Mouse (Mus musculus) megakaryocyte, embryonic 14.5 days (primary cell): ENCODE data around the gene Ick.

Experiments used
- FLI1 ChIP-seq: IDR thresholded peaks from 2 replicates; pipeline ENCODE4 v1.6.1; 2012; ENCODE audit warnings: low read length, inconsistent platforms, mixed read lengths
- GATA1 ChIP-seq: IDR thresholded peaks from 3 replicates; pipeline ENCODE4 v1.6.1; 2012; ENCODE audit warnings: mixed read lengths, low read length, inconsistent platforms, borderline replicate concordance

GRCm38 (mm10) chr9:78064121-78064520, 44.9 kb upstream of the Ick start:
- TF ChIP-seq GATA1 (no peak), FLI1 (no peak)
